Mouse (Mus musculus) Muller cell, postnatal 12 days (primary cell): ENCODE results near the gene Syde2.
"Not testable (repeated sequence)": the region's sequence is repeated elsewhere in the genome, so short reads cannot be mapped to it uniquely, and the experiment has no call there.

Experiments used
- DNase-seq: peaks from one replicate; pipeline ENCODE4 v3.0.0-alpha.2; 2015; ENCODE audit errors: inconsistent ontology term

Gene Syde2

DNA sequence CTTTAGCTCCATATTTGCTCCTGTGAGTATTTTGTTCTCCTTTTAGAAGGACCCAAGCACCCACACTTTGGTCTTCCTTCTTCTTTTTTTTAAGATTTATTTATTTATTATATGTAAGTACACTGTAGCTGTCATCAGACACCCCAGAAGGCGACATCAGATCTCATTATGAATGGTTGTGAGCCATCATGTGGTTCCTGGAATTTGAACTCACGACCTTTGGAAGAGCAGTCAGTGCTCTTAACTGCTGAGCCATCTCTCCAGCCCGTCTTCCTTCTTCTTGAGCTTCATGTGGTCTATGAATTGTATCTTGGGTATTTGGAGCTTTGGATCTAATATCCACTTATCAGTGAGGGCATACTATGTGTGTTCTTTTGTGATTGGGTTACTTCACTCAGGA, 22.1 kb upstream of the Syde2 start:
- not testable (repeated sequence) for DNase-seq

DNA sequence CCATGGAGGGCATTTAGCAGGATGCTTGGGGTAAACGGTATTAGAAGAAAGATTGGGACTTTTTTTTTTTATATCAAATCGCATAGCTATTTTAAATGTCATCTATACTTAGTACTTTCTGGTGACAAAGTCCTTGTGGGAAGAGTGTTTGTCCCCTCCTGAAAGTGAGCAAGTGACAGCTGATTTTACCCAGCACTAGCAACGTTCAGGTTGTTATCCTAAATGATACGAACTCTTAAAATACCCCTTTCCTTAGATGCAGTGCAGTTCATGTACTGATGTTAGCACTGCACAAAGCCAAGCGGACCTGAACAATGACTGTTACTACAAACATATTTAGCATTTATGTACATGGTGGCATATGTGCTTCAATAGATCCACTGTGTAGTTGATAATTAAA, 20.9 kb upstream of the Syde2 start:
- DNase-seq: no peak

GRCm38 (mm10) chr3:145969031-145969501, 18.6 kb upstream of the Syde2 start:
- no peak for DNase-seq

- no peak for DNase-seq
Measured at GRCm38 (mm10) chr3:145971501-145971900, 16.2 kb upstream of the Syde2 start.

- DNase-seq: no peak
Measured at GRCm38 (mm10) chr3:145974986-145975385, 12.7 kb upstream of the Syde2 start.

GRCm38 (mm10) chr3:145985333-145985925, 2.2 kb upstream of the Syde2 start:
- DNase-seq: no peak

DNA sequence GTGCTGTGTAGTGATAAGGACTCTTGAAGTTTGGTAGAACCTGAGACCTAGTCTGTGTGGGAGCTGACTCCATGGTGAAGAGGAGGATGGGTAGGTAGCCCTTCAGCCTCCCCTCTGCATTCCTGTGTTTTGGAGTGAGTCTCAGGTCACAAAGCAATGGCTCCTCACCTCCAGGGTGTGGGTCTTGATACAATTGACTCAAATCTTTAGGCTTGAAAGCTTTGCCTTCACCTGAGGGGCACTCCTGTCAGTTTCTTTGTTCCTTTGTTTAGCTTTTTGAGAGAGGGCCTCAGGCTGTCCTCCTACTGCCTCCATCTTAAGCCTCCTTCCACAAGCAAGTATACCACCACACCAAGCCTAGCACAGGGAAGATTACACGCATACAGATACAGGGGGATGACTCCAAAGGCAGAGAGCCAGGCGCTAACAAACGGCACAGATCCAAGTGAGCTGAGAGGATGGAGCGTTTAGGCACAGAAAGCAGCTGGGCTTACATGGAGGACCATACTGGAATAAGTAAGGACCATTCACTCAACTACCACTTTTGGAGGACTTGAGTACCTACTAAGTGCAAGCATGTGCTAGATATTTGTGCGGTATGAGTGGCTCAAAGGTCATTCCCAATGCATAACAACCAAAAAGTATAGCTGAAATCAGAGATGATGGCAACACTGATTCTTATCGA, 1.2 kb upstream of the Syde2 start:
- DNase-seq: no peak

DNA sequence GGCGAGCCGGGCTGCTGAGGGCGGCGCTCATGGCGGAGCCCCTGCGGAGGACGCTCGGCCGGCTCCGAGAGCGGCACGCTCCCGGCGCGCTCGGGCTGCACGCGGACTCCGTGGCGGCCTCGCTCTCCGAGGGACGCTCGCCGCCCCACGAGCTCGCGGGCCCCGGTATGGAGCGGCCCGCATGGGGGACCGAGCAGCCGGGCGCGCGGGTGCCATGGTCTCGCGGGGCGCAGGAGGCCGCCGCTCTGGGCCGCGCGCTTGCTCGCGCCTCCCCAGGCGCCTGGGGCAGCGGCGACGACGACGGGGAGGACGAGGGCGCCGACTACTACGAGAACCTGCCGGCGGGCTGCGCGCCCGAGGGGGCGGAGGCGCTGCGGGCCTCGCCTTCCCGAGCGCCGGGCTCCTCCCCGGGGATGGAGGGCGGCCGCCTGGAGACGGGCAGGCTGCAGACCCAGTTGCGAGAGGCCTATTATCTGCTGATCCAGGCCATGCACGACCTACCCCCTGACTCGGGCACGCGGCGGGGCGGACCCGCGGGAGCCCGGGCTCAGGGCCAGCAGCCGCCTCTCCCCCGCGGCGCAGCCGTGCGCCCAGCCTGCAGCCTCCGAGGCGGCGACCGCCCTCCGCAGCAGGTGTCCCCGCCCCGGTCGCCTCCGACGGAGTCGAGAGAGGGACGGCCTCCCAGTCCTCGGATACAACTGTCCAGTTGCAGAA, 457 bp downstream of the Syde2 start:
- peak; percentile 91 for DNase-seq

GRCm38 (mm10) chr3:145988684-145989575, 1.3 kb downstream of the Syde2 start:
- peak; percentile 42 for DNase-seq

GRCm38 (mm10) chr3:145989576-145990081, 2.0 kb downstream of the Syde2 start:
- no peak for DNase-seq

DNA sequence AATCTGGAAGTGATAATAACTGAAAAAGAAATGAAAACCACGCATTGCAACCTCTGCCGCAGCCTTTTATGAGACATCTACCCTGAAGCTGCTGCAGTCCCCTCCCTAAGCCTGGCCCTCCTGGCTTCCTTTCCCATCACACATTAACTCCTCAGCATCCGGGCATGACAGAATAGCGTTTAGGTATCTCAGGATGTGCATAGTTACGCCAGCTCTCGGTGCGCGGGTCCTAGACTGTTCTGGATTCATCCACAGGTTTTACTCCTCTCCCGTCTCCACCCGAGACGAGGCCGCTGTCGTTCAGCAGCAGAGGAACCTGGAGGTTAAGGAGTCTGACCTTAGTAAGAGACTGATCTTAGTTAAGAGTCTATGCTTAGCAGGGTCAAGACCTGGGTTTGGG, 3.5 kb downstream of the Syde2 start:
- no peak for DNase-seq

GRCm38 (mm10) chr3:145991976-145992730, 4.5 kb downstream of the Syde2 start:
- DNase-seq: no peak

DNA sequence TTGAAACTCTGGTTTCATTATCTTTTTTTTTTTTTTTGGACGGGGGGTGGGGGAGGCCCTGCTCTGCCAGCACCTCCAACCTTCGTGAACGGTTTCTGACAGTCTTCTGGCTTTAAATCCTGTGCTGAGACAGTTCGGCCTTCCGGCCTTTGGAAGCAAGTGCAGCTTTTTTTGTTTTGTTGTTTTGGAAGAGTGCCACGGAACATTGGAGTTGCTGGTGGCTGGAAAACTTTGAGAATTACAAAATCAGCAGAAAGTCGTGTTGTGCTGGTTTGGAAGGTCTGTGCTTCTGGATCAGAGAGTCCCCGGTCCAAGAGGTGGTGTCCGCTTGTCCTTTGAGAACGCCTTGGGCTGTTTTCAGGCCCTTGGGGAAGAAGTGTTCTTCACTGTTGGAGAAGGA, 5.1 kb downstream of the Syde2 start:
- no peak for DNase-seq

DNA sequence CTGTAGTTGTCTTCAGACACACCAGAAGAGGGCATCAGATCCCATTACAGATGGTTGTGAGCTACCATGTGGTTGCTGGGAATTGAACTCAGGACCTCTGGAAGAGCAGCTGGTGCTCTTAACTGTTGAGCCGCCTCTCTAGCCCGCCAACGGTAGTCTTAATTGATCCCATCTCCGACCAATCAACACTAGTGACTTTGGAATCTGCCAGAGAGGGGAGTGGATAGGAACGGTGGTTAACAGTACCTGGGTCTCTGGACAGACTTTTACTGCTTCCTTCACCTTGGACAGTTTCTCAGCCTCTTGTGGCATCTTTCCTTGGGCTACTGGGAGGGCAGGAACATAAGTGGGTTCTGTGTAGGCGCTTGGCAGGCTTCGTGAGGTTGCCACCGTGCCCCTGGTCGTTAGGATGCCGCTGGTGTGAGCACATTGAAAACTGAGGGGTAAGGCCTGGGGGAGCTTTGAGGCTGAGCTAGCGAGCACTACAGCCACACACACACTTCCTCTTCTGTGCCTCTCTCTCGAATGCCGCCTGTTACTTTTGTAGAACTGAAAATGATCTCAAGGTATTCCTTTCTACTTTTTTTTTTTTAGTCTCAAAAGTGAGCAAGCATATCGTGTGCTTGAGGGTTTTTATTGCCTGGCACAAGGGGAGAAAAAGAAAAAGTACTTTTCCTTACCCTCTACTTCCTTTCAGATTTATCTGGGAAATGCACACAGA, 6.0 kb downstream of the Syde2 start:
- no peak for DNase-seq

DNA sequence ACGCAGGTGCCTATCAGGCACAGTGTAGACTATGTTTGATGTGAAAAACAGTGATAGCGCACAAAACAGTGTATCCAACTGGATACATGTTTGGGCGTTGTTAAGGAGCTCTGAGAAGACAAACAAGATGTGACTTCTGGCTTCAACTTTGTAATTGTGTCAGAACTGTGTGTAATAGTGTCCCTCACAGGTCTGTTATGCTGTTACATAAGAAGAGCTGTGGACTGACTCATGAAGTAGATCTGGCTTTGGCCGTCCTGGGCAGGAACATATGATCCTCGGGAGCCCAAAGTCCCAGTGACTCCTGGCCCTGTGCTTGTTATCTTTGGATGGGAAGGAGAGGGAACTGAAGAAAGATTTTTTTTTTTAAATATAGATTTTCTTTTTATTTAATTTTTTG, 7.8 kb downstream of the Syde2 start:
- DNase-seq: no peak

DNA sequence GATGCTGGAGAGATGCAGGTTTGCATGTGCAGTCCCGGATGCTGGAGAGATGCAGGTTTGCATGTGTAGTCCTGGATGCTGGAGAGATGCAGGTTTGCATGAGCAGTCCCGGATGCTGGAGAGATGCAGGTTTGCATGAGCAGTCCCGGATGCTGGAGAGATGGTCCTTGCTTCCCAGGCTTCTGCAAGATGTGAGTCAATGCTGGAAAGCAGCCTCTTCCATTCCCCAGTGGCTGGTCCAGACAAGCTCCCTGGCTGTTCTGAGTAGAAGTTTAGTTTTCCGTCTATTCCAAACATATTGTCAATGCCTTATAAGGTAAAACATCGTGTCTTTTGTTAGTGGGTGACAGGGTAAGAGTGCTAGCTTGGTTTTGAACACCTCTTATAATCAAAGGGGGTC, 8.9 kb downstream of the Syde2 start:
- not testable (repeated sequence) for DNase-seq

DNA sequence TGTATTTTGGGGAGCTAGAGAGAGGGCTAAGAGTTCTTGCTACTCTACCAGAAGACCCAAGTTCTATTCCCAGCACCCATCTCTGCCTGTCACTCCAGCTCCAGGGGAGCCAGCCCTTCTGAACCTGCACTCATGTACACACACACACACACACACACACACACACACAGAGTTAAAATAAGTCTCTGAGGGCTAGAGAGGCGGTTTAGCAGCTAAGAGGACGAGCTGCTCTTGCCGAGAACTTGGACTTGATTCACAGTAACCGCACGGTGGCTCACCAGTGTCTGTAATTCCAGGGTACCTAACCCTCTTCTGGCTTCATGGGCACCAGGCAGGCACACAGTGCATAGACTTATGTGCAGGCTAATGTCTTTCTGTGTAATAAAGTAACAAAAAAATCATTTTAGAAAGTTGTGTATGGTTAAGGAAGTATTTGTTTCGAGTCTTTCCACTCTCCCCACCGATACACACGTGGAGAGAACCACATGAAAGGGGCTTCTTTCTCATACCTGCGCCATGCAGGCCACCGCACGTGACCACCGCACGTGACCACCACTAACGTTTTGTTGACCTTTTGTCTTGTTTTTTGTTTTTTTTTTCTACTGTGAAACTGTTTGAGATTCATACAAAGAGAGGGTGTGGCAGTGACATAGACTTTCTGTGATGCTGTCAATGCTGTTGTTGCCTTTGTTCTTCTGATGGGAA, 16.8 kb downstream of the Syde2 start:
- no peak for DNase-seq

GRCm38 (mm10) chr3:146007872-146008271, 20.2 kb downstream of the Syde2 start:
- no peak for DNase-seq

GRCm38 (mm10) chr3:146009859-146010645, 22.4 kb downstream of the Syde2 start:
- DNase-seq: peak; percentile 76
